Mouse (Mus musculus) heart, embryonic 12.5 days (tissue): ENCODE results near the gene Gm815. TPM values are rescaled to one million over a fixed set of nuclear protein-coding genes. Genes with fewer than 3 reads are reported as not detected.
A peak's percentile ranks its signal among the peaks of the same experiment; 100 is the strongest.

ENCODE experiments used
- ATAC-seq: fragments of 200-750 bp; cut with Nextera tagmentation; 2 replicates; pipeline ENCODE4 v1.8.0; 2017; ENCODE audit warnings: moderate TSS enrichment, moderate library complexity; ENCODE audit not compliant: insufficient number of reproducible peaks, low FRiP score
- H3K27ac ChIP-seq: fragments of 300-500 bp; sonication (generic); 2 replicates; pipeline ENCODE4 v1.5.1; 2016; ENCODE audit warnings: mild to moderate bottlenecking, moderate library complexity; ENCODE audit not compliant: poor library complexity, severe bottlenecking
- H3K27me3 ChIP-seq: fragments of 300-500 bp; sonication (generic); replicated peaks from 2 replicates; pipeline ENCODE4 v1.6.1; 2016; ENCODE audit warnings: mild to moderate bottlenecking, moderate library complexity
- H3K36me3 ChIP-seq: fragments of 300-500 bp; sonication (generic); 2 replicates; pipeline ENCODE4 v1.6.1; 2016; ENCODE audit warnings: mild to moderate bottlenecking, moderate library complexity
- H3K4me1 ChIP-seq: fragments of 300-500 bp; sonication (generic); replicated peaks from 2 replicates; pipeline ENCODE4 v1.6.1; 2016; ENCODE audit warnings: mild to moderate bottlenecking
- H3K4me2 ChIP-seq: fragments of 300-500 bp; sonication (generic); 2 replicates; pipeline ENCODE4 v1.6.1; 2016; ENCODE audit warnings: mild to moderate bottlenecking, moderate library complexity
- H3K4me3 ChIP-seq: fragments of 300-500 bp; sonication (generic); 2 replicates; pipeline ENCODE4 v1.5.1; 2016; ENCODE audit warnings: mild to moderate bottlenecking
- H3K9ac ChIP-seq: fragments of 300-500 bp; sonication (generic); 2 replicates; pipeline ENCODE4 v1.6.1; 2016; ENCODE audit warnings: mild to moderate bottlenecking, moderate library complexity
- H3K9me3 ChIP-seq: fragments of 300-500 bp; sonication (generic); replicated peaks from 2 replicates; pipeline ENCODE4 v1.6.1; 2016; ENCODE audit warnings: mild to moderate bottlenecking, moderate library complexity
- WGBS: fragments of 180-500 bp; shearing (Covaris S2); methylation state at CpG from one replicate; pipeline ENCODE4 v1.1.7; 2016; 5-methylcytosine and 5-hydroxymethylcytosine counted together
- polyA plus RNA-seq: library from polyadenylated mRNA; unstranded; fragments of >200 nt; fragmentation: Nextera tagmentation; extraction: Ambion mirVana; gene quantifications from 2 replicates; pipeline ENCODE4 v1.2.1, GENCODE M21; 2016

The Gm815 gene
- polyA plus RNA-seq, 1 experiment from 2014 or later = not detected

DNA sequence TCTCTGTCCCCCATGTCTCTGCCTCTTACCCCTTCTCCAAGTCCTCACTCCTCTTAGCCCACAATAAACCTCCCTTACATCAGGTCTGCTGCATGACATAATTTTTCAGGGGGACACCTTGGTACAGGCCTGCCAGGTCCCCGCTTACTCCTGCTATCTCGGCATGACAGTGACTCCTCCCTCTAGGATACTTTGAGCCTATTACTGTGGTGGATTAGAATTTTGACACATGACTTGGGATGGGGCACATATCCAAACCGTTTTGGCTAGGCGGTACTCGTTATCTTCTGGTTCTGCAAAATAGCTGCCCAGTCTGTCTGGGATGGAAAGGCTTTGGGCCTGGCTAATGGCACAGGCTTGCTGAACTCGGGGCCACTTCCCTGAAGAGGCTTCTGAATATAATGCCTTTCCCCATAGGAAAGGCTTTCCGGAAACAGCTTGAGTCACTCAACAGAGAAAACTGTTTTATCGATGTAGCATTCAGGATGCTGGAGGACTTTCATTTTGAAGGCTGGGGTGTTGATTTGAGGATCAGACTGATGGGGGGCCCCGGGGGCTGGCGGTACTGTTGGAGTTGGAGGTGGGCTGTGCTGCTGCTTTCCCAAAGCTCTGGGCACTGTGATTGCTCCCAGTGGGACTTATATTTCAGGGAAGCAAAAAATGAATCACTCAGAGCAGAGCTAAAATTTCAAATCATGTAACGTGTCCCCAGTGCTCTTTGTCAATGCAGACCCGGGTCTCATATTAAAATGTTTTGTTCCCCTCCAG, 27.1 kb upstream of the Gm815 start:
- H3K36me3 ChIP-seq = no peaks in the 10 kb centered on the region
- no peak overlapping the region for H3K27ac ChIP-seq
- H3K9ac ChIP-seq = no peak overlapping the region
- no peak overlapping the region for H3K4me3 ChIP-seq
- ATAC-seq = no peak
- WGBS = 59% methylated on average over 12 of the region's 12 CpGs
- peaks cover 9% of the 10 kb centered on the region; the same call in 1 of the 2 replicates for H3K4me1 ChIP-seq
- no peaks in the 10 kb centered on the region for H3K9me3 ChIP-seq
- no peaks in the 10 kb centered on the region for H3K27me3 ChIP-seq
- no peak overlapping the region for H3K4me2 ChIP-seq

- WGBS = 80% methylated on average over 5 of the region's 5 CpGs
- no peaks in the 10 kb centered on the region for H3K36me3 ChIP-seq
Observed at GRCm38 (mm10) chr19:26859195-26859570, 26.5 kb upstream of the Gm815 start.

GRCm38 (mm10) chr19:26863662-26864061, 22.0 kb upstream of the Gm815 start:
- peaks cover 9% of the 10 kb centered on the region; the same call in 1 of the 2 replicates for H3K4me1 ChIP-seq
- no peaks in the 10 kb centered on the region for H3K9me3 ChIP-seq
- H3K4me2 ChIP-seq = no peak overlapping the region
- H3K9ac ChIP-seq = no peak overlapping the region
- H3K27ac ChIP-seq = no peak overlapping the region
- H3K27me3 ChIP-seq = no peaks in the 10 kb centered on the region
- no peak overlapping the region for H3K4me3 ChIP-seq
- WGBS = 52% methylated on average over 5 of the region's 5 CpGs
- H3K36me3 ChIP-seq = no peaks in the 10 kb centered on the region
- ATAC-seq = no peak

More at GRCm38 (mm10) chr19:26859195-26859570, 26.5 kb upstream of the Gm815 start:
- Histone ChIP-seq H3K9me3 (no peaks in the 10 kb centered on the region), H3K4me3 (no peak overlapping the region), H3K27me3 (no peaks in the 10 kb centered on the region), H3K4me2 (no peak overlapping the region), H3K9ac (no peak overlapping the region), H3K4me1 (peaks cover 6% of the 10 kb centered on the region; the same call in 1 of the 2 replicates), H3K27ac (no peak overlapping the region)
- no peak for ATAC-seq

DNA sequence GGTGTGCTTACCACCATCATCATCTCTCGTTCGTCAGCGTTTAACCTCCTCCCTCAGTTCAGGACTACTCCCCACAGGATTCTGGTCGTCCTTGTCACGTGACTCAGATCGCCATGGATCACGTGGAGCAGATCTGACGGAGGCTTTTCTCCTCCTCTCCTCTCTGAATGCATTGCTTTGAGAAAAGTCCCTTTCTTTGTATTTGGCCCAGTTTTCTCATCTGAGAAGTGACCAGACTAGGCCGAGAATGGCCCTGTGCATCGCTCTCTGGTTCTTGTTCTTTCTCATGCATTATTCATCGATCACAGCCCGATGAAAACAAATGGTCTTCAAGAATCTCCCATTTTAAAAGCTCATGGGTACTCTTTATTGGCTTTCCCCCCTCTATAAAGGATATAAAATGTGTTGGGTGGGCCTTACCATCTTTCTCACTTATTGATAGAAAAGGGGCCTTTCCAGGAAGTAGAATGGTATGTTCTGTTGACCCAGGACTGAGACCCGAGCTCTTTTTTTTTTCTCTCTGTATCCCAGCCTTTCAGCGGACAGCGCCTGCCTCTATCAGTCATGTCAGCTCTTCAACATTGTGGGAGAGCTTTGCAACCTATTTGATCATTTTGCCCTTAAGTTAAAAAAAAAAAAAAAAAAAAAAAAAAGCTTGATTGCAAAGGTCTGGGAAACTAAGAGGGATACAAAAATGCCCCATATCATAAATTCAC, 20.5 kb upstream of the Gm815 start:
- 74% methylated on average over 15 of the region's 15 CpGs for WGBS
- Histone ChIP-seq H3K27me3 (no peaks in the 10 kb centered on the region), H3K9me3 (no peaks in the 10 kb centered on the region), H3K4me1 (peaks cover 12% of the 10 kb centered on the region), H3K36me3 (no peaks in the 10 kb centered on the region), H3K4me3 (no peak overlapping the region), H3K4me2 (no peak overlapping the region), H3K27ac (no peak overlapping the region), H3K9ac (no peak overlapping the region)
- ATAC-seq = no peak

- Histone ChIP-seq H3K9me3 (no peaks in the 10 kb centered on the region), H3K4me2 (no peak overlapping the region), H3K27ac (no peak overlapping the region; the same call in 1 of the 2 replicates), H3K4me3 (no peak overlapping the region), H3K27me3 (no peaks in the 10 kb centered on the region), H3K4me1 (peaks cover 18% of the 10 kb centered on the region), H3K36me3 (no peaks in the 10 kb centered on the region), H3K9ac (no peak overlapping the region)
- WGBS = 26% methylated on average over 7 of the region's 7 CpGs
- ATAC-seq = peak; percentile 83
Observed at GRCm38 (mm10) chr19:26865736-26866135, 19.9 kb upstream of the Gm815 start.

DNA sequence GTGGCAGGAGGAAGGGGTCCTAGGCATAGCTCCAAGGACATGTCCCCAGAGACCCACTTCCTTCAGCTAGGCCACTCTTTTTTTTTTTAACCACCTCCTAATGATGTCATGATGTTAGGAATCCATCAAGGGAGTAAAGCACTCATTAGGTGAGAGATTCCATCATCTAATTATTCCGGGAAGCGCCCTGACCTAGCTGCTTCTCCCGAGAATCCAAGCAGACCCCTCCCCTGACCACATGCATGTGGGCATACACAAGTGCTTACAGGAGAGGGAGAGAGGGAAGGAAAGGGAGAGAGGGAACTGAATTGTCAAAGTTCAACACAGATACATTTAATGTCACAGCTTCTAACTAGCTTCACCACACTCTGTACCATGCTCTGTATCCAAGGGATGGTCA, 16.1 kb upstream of the Gm815 start:
- Histone ChIP-seq H3K36me3 (no peaks in the 10 kb centered on the region), H3K27ac (no peak overlapping the region), H3K4me2 (no peak overlapping the region), H3K9ac (no peak overlapping the region), H3K9me3 (no peaks in the 10 kb centered on the region), H3K27me3 (no peaks in the 10 kb centered on the region), H3K4me1 (peaks cover 23% of the 10 kb centered on the region), H3K4me3 (no peak overlapping the region)
- WGBS = 46% methylated on average over 3 of the region's 3 CpGs
- no peak for ATAC-seq

GRCm38 (mm10) chr19:26870280-26870679, 15.4 kb upstream of the Gm815 start:
- H3K4me3 ChIP-seq = no peak overlapping the region
- peaks cover 20% of the 10 kb centered on the region for H3K4me1 ChIP-seq
- H3K4me2 ChIP-seq = no peak overlapping the region
- no peak overlapping the region for H3K27ac ChIP-seq
- no peaks in the 10 kb centered on the region for H3K27me3 ChIP-seq
- H3K9me3 ChIP-seq = no peaks in the 10 kb centered on the region
- H3K9ac ChIP-seq = no peak overlapping the region
- 26% methylated on average over 7 of the region's 7 CpGs for WGBS
- ATAC-seq = no peak
- H3K36me3 ChIP-seq = no peaks in the 10 kb centered on the region

GRCm38 (mm10) chr19:26871096-26871495, 14.6 kb upstream of the Gm815 start:
- Histone ChIP-seq H3K9ac (no peak overlapping the region), H3K4me2 (no peak overlapping the region), H3K4me1 (peaks cover 16% of the 10 kb centered on the region), H3K4me3 (no peak overlapping the region), H3K27me3 (no peaks in the 10 kb centered on the region), H3K27ac (no peak overlapping the region), H3K36me3 (no peaks in the 10 kb centered on the region), H3K9me3 (no peaks in the 10 kb centered on the region)
- 35% methylated on average over 3 of the region's 3 CpGs for WGBS
- ATAC-seq = no peak

DNA sequence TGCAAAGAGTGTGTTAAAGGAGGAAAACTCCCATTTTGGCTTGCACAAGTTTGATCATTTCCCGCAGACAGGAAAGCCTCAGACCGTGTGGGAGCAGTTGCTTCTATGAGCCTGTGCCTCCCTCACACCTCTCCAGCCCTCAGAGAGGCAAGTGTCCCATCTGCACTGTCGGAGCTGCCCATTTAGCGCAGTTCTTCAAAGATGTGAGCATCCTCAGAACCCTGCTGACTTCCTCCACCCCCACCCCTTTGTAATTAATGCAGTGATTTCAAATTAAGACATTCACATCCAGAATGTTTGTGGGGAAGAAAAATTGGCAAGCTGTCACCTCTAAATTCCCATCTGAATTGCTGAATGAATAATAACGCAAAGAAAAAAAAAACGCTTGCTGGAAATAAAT, 12.8 kb upstream of the Gm815 start:
- H3K4me1 ChIP-seq = peaks cover 22% of the 10 kb centered on the region
- no peak overlapping the region for H3K4me2 ChIP-seq
- no peaks in the 10 kb centered on the region for H3K9me3 ChIP-seq
- no peak overlapping the region for H3K9ac ChIP-seq
- H3K27ac ChIP-seq = no peak overlapping the region
- no peak for ATAC-seq
- no peak overlapping the region for H3K4me3 ChIP-seq
- H3K36me3 ChIP-seq = no peaks in the 10 kb centered on the region
- H3K27me3 ChIP-seq = no peaks in the 10 kb centered on the region
- WGBS = 59% methylated on average over 6 of the region's 6 CpGs

- ATAC-seq = no peak
- no peaks in the 10 kb centered on the region for H3K27me3 ChIP-seq
Observed at GRCm38 (mm10) chr19:26875601-26876000, 10.1 kb upstream of the Gm815 start.

GRCm38 (mm10) chr19:26877180-26877775, 8.4 kb upstream of the Gm815 start:
- H3K4me1 ChIP-seq = 0 out of 2 replicates have a peak, but pooled peaks cover 6% of the 10 kb centered on the region
- H3K9me3 ChIP-seq = no peaks in the 10 kb centered on the region
- no peaks in the 10 kb centered on the region for H3K27me3 ChIP-seq
- 26% methylated on average over 10 of the region's 10 CpGs for WGBS
- H3K9ac ChIP-seq = no peak overlapping the region
- no peak overlapping the region; the same call in 1 of the 2 replicates for H3K4me2 ChIP-seq
- no peak for ATAC-seq
- H3K27ac ChIP-seq = no peak overlapping the region
- no peak overlapping the region for H3K4me3 ChIP-seq
- H3K36me3 ChIP-seq = no peaks in the 10 kb centered on the region

More at GRCm38 (mm10) chr19:26875601-26876000, 10.1 kb upstream of the Gm815 start:
- Histone ChIP-seq H3K4me2 (no peak overlapping the region), H3K4me3 (no peak overlapping the region), H3K4me1 (peaks cover 12% of the 10 kb centered on the region), H3K36me3 (no peaks in the 10 kb centered on the region), H3K9ac (no peak overlapping the region), H3K9me3 (no peaks in the 10 kb centered on the region), H3K27ac (no peak overlapping the region)
- 83% methylated on average over 6 of the region's 6 CpGs for WGBS
